Mouse (Mus musculus) lung, adult 2 months (tissue): Measurements from ENCODE around the gene Cyfip2.

Experiments
- CTCF ChIP-seq: fragments of 200-500 bp; IDR thresholded peaks from 2 replicates; pipeline ENCODE4 v1.5.1; 2011; ENCODE audit warnings: mild to moderate bottlenecking, low read length, control low read depth; ENCODE audit not compliant: insufficient read depth
- POLR2A ChIP-seq: fragments of 200-500 bp; IDR thresholded peaks from 2 replicates; pipeline ENCODE4 v1.6.1; 2011; ENCODE audit warnings: low read depth, mild to moderate bottlenecking, control low read depth, low read length, borderline replicate concordance; ENCODE audit errors: extremely low read depth

DNA sequence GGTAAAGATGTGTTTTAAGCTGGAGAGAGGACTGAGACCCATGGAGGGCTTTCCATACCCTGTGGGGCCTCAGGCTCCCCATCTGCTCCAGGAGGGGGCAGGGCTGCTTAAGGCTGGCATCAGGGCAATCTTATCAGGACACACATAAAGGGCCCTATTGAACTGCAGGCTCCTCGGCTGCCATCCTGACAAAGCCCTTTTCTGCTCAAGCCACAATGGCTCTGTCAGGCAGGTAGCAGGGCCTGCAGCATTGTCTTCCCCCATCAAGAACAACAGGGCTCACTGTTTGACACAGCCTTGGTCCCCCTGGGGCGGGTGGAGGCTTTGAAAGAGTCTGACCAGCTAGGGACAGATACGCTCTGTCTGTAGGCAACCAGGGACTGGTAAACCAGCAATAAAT, 142.8 kb downstream of the Cyfip2 start:
- TF ChIP-seq CTCF (no peak), POLR2A (no peak)
